Mouse (Mus musculus): ENCODE data around the gene Gm10251. TPM values are rescaled to one million over a fixed set of nuclear protein-coding genes. Genes with fewer than 3 reads are reported as not detected.
"Not testable (repeated sequence)": the region's sequence is repeated elsewhere in the genome, so short reads cannot be mapped to it uniquely, and the experiment has no call there.

Gm10251 gene
- polyA plus RNA-seq (2015; fragmentation: Nextera tagmentation; extraction: Ambion mirVana), result not detected in 2 replicates

DNA sequence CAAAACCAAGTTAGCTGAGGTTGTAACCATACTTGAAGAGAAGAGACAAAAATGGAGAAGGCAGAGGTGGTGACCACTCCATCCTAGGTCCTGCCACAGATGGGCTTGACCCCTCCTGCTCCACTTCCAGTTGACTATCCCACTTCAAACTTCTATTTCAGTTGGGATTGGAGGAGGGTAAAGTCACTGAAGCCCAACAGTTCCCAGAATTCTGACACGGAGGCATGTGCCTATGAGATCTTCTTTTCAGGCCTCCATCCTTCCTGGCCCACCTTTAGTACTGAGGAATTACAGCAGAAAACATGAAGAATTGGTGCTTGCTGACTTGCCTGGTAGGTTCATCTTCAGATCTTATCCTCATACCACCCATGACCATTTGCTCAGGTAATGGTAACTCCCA lies at the start of gene Gm10251:
Gene Gm10251 (minus strand): TSS at position 101 of the 400 bp plus-strand sequence.
- not testable (repeated sequence) for H3K4me1 ChIP-seq (ENCODE audit: control insufficient read depth, low read depth, low read length); H3K9me3 ChIP-seq (replicated peaks; ENCODE audit: control insufficient read depth, low read length); H3K27ac ChIP-seq (ENCODE audit: low read length); H3K9ac ChIP-seq (ENCODE audit: low read depth, low read length); ATAC-seq (ENCODE audit: low read depth); H3K27me3 ChIP-seq (ENCODE audit: control insufficient read depth, insufficient read depth, low read depth, low read length); H3K4me3 ChIP-seq (ENCODE audit: low read depth, low read length); H3K36me3 ChIP-seq (ENCODE audit: control insufficient read depth, insufficient read depth); H3K4me2 ChIP-seq (ENCODE audit: low read depth, low read length)
- no CpG with 5 or more reads among the region's 1 CpGs for WGBS (ENCODE audit: insufficient replicate concordance)

- not testable (repeated sequence) for H3K4me2 ChIP-seq (ENCODE audit: low read depth, low read length); H3K4me1 ChIP-seq (ENCODE audit: control insufficient read depth, low read depth, low read length); H3K27me3 ChIP-seq (ENCODE audit: control insufficient read depth, insufficient read depth, low read depth, low read length); H3K4me3 ChIP-seq (ENCODE audit: low read depth, low read length); H3K36me3 ChIP-seq (ENCODE audit: control insufficient read depth, insufficient read depth); H3K9ac ChIP-seq (ENCODE audit: low read depth, low read length); H3K9me3 ChIP-seq (replicated peaks; ENCODE audit: control insufficient read depth, low read length); H3K27ac ChIP-seq (ENCODE audit: low read length); ATAC-seq (ENCODE audit: low read depth)
- no CpG with 5 or more reads among the region's 2 CpGs for WGBS (ENCODE audit: insufficient replicate concordance)
Observed at GRCm38 (mm10) chr14:6720151-6720550, 36.2 kb upstream of the Gm10251 start, which contains the start of gene Gm8050. TSS of gene Gm8050 (minus strand) at chr14:6720251.

GRCm38 (mm10) chr14:6622318-6622717 lies 61.7 kb downstream of the Gm10251 start, which contains the start of gene Gm3460:
TSS of gene Gm3460 (minus strand) at chr14:6622418.
- WGBS (ENCODE audit: insufficient replicate concordance), result 30% methylated on average over 1 of the region's 2 CpGs
- H3K4me1 ChIP-seq (ENCODE audit: control insufficient read depth, low read depth, low read length); H3K4me3 ChIP-seq (ENCODE audit: low read depth, low read length); ATAC-seq (ENCODE audit: low read depth); H3K27me3 ChIP-seq (ENCODE audit: control insufficient read depth, insufficient read depth, low read depth, low read length); H3K9ac ChIP-seq (ENCODE audit: low read depth, low read length); H3K36me3 ChIP-seq (ENCODE audit: control insufficient read depth, insufficient read depth); H3K9me3 ChIP-seq (replicated peaks; ENCODE audit: control insufficient read depth, low read length); H3K4me2 ChIP-seq (ENCODE audit: low read depth, low read length); H3K27ac ChIP-seq (ENCODE audit: low read length): not testable (repeated sequence)

GRCm38 (mm10) chr14:6606436-6606835 lies 77.5 kb downstream of the Gm10251 start:
- H3K9ac ChIP-seq (ENCODE audit: low read depth, low read length); H3K4me1 ChIP-seq (ENCODE audit: control insufficient read depth, low read depth, low read length); H3K27me3 ChIP-seq (ENCODE audit: control insufficient read depth, insufficient read depth, low read depth, low read length); H3K4me2 ChIP-seq (ENCODE audit: low read depth, low read length); H3K36me3 ChIP-seq (ENCODE audit: control insufficient read depth, insufficient read depth); H3K4me3 ChIP-seq (ENCODE audit: low read depth, low read length); ATAC-seq (ENCODE audit: low read depth); H3K27ac ChIP-seq (ENCODE audit: low read length); H3K9me3 ChIP-seq (replicated peaks; ENCODE audit: control insufficient read depth, low read length): not testable (repeated sequence)
- no CpG with 5 or more reads among the region's 1 CpGs for whole genome bisulfite sequencing (ENCODE audit: insufficient replicate concordance)

- H3K9me3 ChIP-seq (replicated peaks; ENCODE audit: control insufficient read depth, low read length); H3K27me3 ChIP-seq (ENCODE audit: control insufficient read depth, insufficient read depth, low read depth, low read length); H3K4me1 ChIP-seq (ENCODE audit: control insufficient read depth, low read depth, low read length); H3K4me3 ChIP-seq (ENCODE audit: low read depth, low read length); ATAC-seq (ENCODE audit: low read depth); H3K27ac ChIP-seq (ENCODE audit: low read length); H3K36me3 ChIP-seq (ENCODE audit: control insufficient read depth, insufficient read depth); H3K9ac ChIP-seq (ENCODE audit: low read depth, low read length): not testable (repeated sequence)
- H3K4me2 ChIP-seq (ENCODE audit: low read depth, low read length), result 0 out of 2 replicates have a peak overlapping the region, but pooled peaks have one; percentile 9
- 4% methylated on average over 19 of the region's 20 CpGs for WGBS (ENCODE audit: insufficient replicate concordance)
Observed at GRCm38 (mm10) chr14:6605004-6605403, 79.0 kb downstream of the Gm10251 start.

DNA sequence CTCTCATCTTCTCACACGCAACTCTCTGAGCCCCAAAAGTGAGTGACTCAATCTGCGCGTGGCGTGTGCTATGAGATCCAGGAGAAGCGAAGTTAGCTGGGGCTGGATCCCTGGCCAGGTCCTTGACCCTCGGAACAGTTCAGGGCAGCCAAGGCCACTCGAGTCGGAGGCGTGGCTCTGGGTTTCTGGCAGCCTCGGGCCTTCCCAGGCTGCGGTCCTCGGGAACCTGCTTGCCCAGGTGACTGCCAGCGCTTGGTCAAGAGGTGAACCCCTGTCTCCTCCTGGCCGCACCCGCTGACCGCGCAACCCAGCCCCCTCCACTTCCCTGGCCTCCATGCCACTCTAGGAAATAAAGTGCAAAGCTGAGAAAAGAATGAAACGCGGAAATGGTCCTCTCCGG lies 79.4 kb downstream of the Gm10251 start:
- H3K9me3 ChIP-seq (replicated peaks; ENCODE audit: control insufficient read depth, low read length); H3K9ac ChIP-seq (ENCODE audit: low read depth, low read length); ATAC-seq (ENCODE audit: low read depth); H3K4me3 ChIP-seq (ENCODE audit: low read depth, low read length); H3K27me3 ChIP-seq (ENCODE audit: control insufficient read depth, insufficient read depth, low read depth, low read length); H3K36me3 ChIP-seq (ENCODE audit: control insufficient read depth, insufficient read depth); H3K4me1 ChIP-seq (ENCODE audit: control insufficient read depth, low read depth, low read length); H3K27ac ChIP-seq (ENCODE audit: low read length): not testable (repeated sequence)
- WGBS (ENCODE audit: insufficient replicate concordance), result 5% methylated on average over 17 of the region's 20 CpGs
- 0 out of 2 replicates have a peak overlapping the region, but pooled peaks have one; percentile 9 for H3K4me2 ChIP-seq (ENCODE audit: low read depth, low read length)

DNA sequence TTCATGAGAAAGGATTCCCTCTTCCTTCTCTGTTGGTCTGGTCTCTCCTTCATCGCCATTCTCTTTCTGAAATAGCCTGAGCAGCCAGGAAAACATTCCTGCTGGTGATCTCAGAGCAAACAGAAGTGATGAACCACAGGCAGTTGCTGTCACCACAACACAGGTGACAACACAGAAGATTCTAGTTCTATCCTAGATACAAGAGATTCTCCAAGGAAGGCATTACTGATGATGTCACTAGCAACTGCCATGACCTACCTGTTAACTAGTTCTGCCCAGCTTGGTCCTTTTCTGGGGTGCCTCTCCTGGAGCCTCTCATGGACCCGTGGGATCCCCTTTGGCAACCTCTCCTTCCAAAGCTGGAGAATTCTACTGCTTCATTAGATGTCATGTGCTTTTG lies 93.5 kb downstream of the Gm10251 start, which contains the start of gene Gm3629:
Gene Gm3629 (minus strand): TSS at position 101 of the 400 bp plus-strand sequence.
- WGBS (ENCODE audit: insufficient replicate concordance), result 20% methylated on average over 1 of the region's 2 CpGs

More for the DNA sequence above, 93.5 kb downstream of the Gm10251 start, which contains the start of gene Gm3629:
- H3K4me1 ChIP-seq (ENCODE audit: control insufficient read depth, low read depth, low read length); H3K4me2 ChIP-seq (ENCODE audit: low read depth, low read length); H3K36me3 ChIP-seq (ENCODE audit: control insufficient read depth, insufficient read depth); H3K4me3 ChIP-seq (ENCODE audit: low read depth, low read length); ATAC-seq (ENCODE audit: low read depth); H3K27ac ChIP-seq (ENCODE audit: low read length); H3K9ac ChIP-seq (ENCODE audit: low read depth, low read length); H3K9me3 ChIP-seq (replicated peaks; ENCODE audit: control insufficient read depth, low read length); H3K27me3 ChIP-seq (ENCODE audit: control insufficient read depth, insufficient read depth, low read depth, low read length): not testable (repeated sequence)

Other genes with a start within 250 kb of the Gm10251 start
- gene Gm3594, start 239.6 kb downstream of the Gm10251 start, polyA plus RNA-seq (2015; fragmentation: Nextera tagmentation; extraction: Ambion mirVana), result not detected in 2 replicates
- gene Gm8356, start 146.9 kb downstream of the Gm10251 start, polyA plus RNA-seq (2015; fragmentation: Nextera tagmentation; extraction: Ambion mirVana), result not detected in 2 replicates
- gene Gm3629, start 93.6 kb downstream of the Gm10251 start, polyA plus RNA-seq (2015; fragmentation: Nextera tagmentation; extraction: Ambion mirVana), result not detected in 2 replicates
- not detected in 2 replicates for gene Gm3460, start 61.8 kb downstream of the Gm10251 start, polyA plus RNA-seq (2015; fragmentation: Nextera tagmentation; extraction: Ambion mirVana)
- gene Gm8050, start 36.1 kb upstream of the Gm10251 start, polyA plus RNA-seq (2015; fragmentation: Nextera tagmentation; extraction: Ambion mirVana), result not detected in 2 replicates
- 0.12 TPM in 1 of 2 replicates, not detected in the other for gene Gm3636, start 58.2 kb upstream of the Gm10251 start, polyA plus RNA-seq (2015; fragmentation: Nextera tagmentation; extraction: Ambion mirVana)
- gene Gm8362, start 90.2 kb upstream of the Gm10251 start, polyA plus RNA-seq (2015; fragmentation: Nextera tagmentation; extraction: Ambion mirVana), result not detected in 2 replicates
- not detected in 2 replicates for gene Gm3642, start 156.1 kb upstream of the Gm10251 start, polyA plus RNA-seq (2015; fragmentation: Nextera tagmentation; extraction: Ambion mirVana)
- not detected in 2 replicates for gene Gm3667, start 205.8 kb upstream of the Gm10251 start, polyA plus RNA-seq (2015; fragmentation: Nextera tagmentation; extraction: Ambion mirVana)